16 mouse cellular contexts compared by ENCODE assay signal in genomic region chr3:89408448-89408847, GRCm38 (mm10). TPM values are rescaled to one million over a fixed set of nuclear protein-coding genes. Genes with fewer than 3 reads are reported as not detected.
"Had no signal": no experiment of that assay in that cellular context is flagged by ENCODE, and none has a peak within 500 bp of the region (broad histone marks: within the 10 kb centered on the region; RNA-seq: fewer than 3 reads in every experiment).

No protein-coding gene starts in this region.

- ATAC-seq: liver, postnatal 0 days; midbrain, embryonic 16.5 days had no signal

- H3K4me3 ChIP-seq: limb, embryonic 12.5 days; liver, embryonic 13.5 days; midbrain, embryonic 12.5 days; neural tube, embryonic 13.5 days had no signal

- DNase-seq: kidney, postnatal 36 days; layer of hippocampus, adult 9-11 months; layer of hippocampus, postnatal 36 days; liver; liver, embryonic 13.5 days; liver, postnatal 0 days; retina, postnatal 1 day; right cerebral cortex, postnatal 4 days; spleen, adult 18-20 months; thymus, adult 18-20 months; thymus, postnatal 25 days had no signal

- H3K9ac ChIP-seq: limb, embryonic 12.5 days; liver, embryonic 13.5 days; liver, postnatal 0 days; midbrain, embryonic 12.5 days had no signal

- H3K4me2 ChIP-seq: limb, embryonic 12.5 days; liver, embryonic 13.5 days; midbrain, embryonic 12.5 days; neural tube, embryonic 13.5 days had no signal

- H3K27ac ChIP-seq: limb, embryonic 12.5 days; liver, embryonic 13.5 days; midbrain, embryonic 12.5 days; neural tube, embryonic 13.5 days had no signal

- H3K9me3 ChIP-seq: limb, embryonic 12.5 days; liver, embryonic 13.5 days; midbrain, embryonic 12.5 days; neural tube, embryonic 13.5 days had no signal

- H3K27me3 ChIP-seq: limb, embryonic 12.5 days; liver, embryonic 13.5 days; midbrain, embryonic 12.5 days; neural tube, embryonic 13.5 days had no signal

RNA-seq across cellular contexts. Expression of gene Lenep, which starts 5.9 kb away (rescaled TPM):
- polyA plus RNA-seq: limb, embryonic 12.5 days; liver, embryonic 13.5 days; liver, postnatal 0 days; lung, embryonic 16.5 days; midbrain, embryonic 16.5 days had no signal
